Mouse (Mus musculus) midbrain, embryonic 15.5 days (tissue): ENCODE measurements around the gene Epha10. TPM values are rescaled to one million over a fixed set of nuclear protein-coding genes. Genes with fewer than 3 reads are reported as not detected.
A peak's percentile ranks its signal among the peaks of the same experiment; 100 is the strongest.

ENCODE experiments used
- ATAC-seq: fragments of 200-750 bp; cut with Nextera tagmentation; replicated peaks from 2 replicates; pipeline ENCODE4 v1.8.0; 2017; ENCODE audit warnings: moderate TSS enrichment
- H3K27ac ChIP-seq: fragments of 300-500 bp; sonication (generic); 2 replicates; pipeline ENCODE4 v1.5.1; 2015; ENCODE audit warnings: mild to moderate bottlenecking, inconsistent platforms
- H3K27me3 ChIP-seq: fragments of 300-500 bp; sonication (generic); replicated peaks from 2 replicates; pipeline ENCODE4 v1.6.1; 2015; ENCODE audit warnings: inconsistent platforms
- H3K36me3 ChIP-seq: fragments of 300-500 bp; sonication (generic); replicated peaks from 2 replicates; pipeline ENCODE4 v1.6.1; 2015; ENCODE audit warnings: inconsistent platforms
- H3K4me1 ChIP-seq: fragments of 300-500 bp; sonication (generic); 2 replicates; pipeline ENCODE4 v1.6.1; 2015; ENCODE audit warnings: inconsistent platforms
- H3K4me2 ChIP-seq: fragments of 300-500 bp; sonication (generic); 2 replicates; pipeline ENCODE4 v1.6.1; 2015; ENCODE audit warnings: inconsistent platforms, mild to moderate bottlenecking, moderate library complexity
- H3K4me3 ChIP-seq: fragments of 300-500 bp; sonication (generic); 2 replicates; pipeline ENCODE4 v1.5.1; 2015; ENCODE audit warnings: mild to moderate bottlenecking, inconsistent platforms
- H3K9ac ChIP-seq: fragments of 300-500 bp; sonication (generic); 2 replicates; pipeline ENCODE4 v1.6.1; 2015; ENCODE audit warnings: mild to moderate bottlenecking, inconsistent platforms
- H3K9me3 ChIP-seq: fragments of 300-500 bp; sonication (generic); 2 replicates; pipeline ENCODE4 v1.6.1; 2016; ENCODE audit warnings: inconsistent platforms
- WGBS: fragments of 180-500 bp; shearing (Covaris S2); methylation state at CpG from one replicate; pipeline ENCODE4 v1.1.7; 2015; ENCODE audit warnings: mixed read lengths; 5-methylcytosine and 5-hydroxymethylcytosine counted together
- polyA plus RNA-seq: library from polyadenylated mRNA; unstranded; fragments of >200 nt; fragmentation: Nextera tagmentation; extraction: Ambion mirVana; gene quantifications from 2 replicates; pipeline ENCODE4 v1.2.1, GENCODE M21; 2015

The Epha10 gene
- polyA plus RNA-seq = 16.1 and 16.3 TPM in 2 replicates

GRCm38 (mm10) chr4:124880599-124880998, at the start of gene Epha10:
Gene Epha10 (plus strand): TSS chr4:124880899.
- H3K4me3 ChIP-seq = peak within 1 kb of the TSS; percentile 59
- peak within 1 kb of the TSS; percentile 71 for H3K4me2 ChIP-seq
- ATAC-seq = no peak
- H3K9ac ChIP-seq = peak within 1 kb of the TSS; percentile 52
- H3K27me3 ChIP-seq = peaks cover 16% of the 10 kb centered on the region; the same call in 1 of the 2 replicates
- H3K27ac ChIP-seq = peak within 1 kb of the TSS; percentile 82
- H3K9me3 ChIP-seq = no peaks in the 10 kb centered on the region
- no peaks in the 10 kb centered on the region for H3K36me3 ChIP-seq
- H3K4me1 ChIP-seq = peaks cover 28% of the 10 kb centered on the region
- WGBS = 6% methylated on average over 11 of the region's 11 CpGs

GRCm38 (mm10) chr4:124832796-124833195, 47.9 kb upstream of the Epha10 start:
- WGBS = 96% methylated on average over 10 of the region's 10 CpGs
- Histone ChIP-seq H3K36me3 (peaks cover 19% of the 10 kb centered on the region; the same call in 1 of the 2 replicates), H3K27me3 (no peaks in the 10 kb centered on the region), H3K9ac (no peak overlapping the region), H3K4me1 (no peaks in the 10 kb centered on the region), H3K9me3 (no peaks in the 10 kb centered on the region), H3K4me2 (no peak overlapping the region), H3K4me3 (no peak overlapping the region), H3K27ac (no peak overlapping the region)
- no peak for ATAC-seq

GRCm38 (mm10) chr4:124838035-124838700, 42.5 kb upstream of the Epha10 start:
- WGBS = 89% methylated on average over 14 of the region's 14 CpGs
- peaks cover 12% of the 10 kb centered on the region; the same call in 1 of the 2 replicates for H3K36me3 ChIP-seq
- H3K4me2 ChIP-seq = no peak overlapping the region
- no peak overlapping the region for H3K9ac ChIP-seq
- H3K27ac ChIP-seq = no peak overlapping the region
- ATAC-seq = no peak
- no peaks in the 10 kb centered on the region for H3K27me3 ChIP-seq
- no peak overlapping the region for H3K4me3 ChIP-seq
- no peaks in the 10 kb centered on the region for H3K9me3 ChIP-seq
- no peaks in the 10 kb centered on the region for H3K4me1 ChIP-seq

- WGBS = 97% methylated on average over 1 of the region's 1 CpGs
- Histone ChIP-seq H3K4me1 (no peaks in the 10 kb centered on the region), H3K4me2 (no peak overlapping the region), H3K27ac (no peak overlapping the region), H3K4me3 (no peak overlapping the region), H3K9ac (no peak overlapping the region), H3K9me3 (no peaks in the 10 kb centered on the region), H3K27me3 (no peaks in the 10 kb centered on the region), H3K36me3 (peaks cover 12% of the 10 kb centered on the region; the same call in 1 of the 2 replicates)
- ATAC-seq = no peak
These were observed 39.7 kb upstream of the Epha10 start for GRCm38 (mm10) chr4:124840998-124841397.

- no peak overlapping the region for H3K4me2 ChIP-seq
- 55% methylated on average over 11 of the region's 11 CpGs for WGBS
- peaks cover 11% of the 10 kb centered on the region for H3K4me1 ChIP-seq
- no peak overlapping the region for H3K27ac ChIP-seq
- 0 out of 2 replicates have a peak, but pooled peaks have one; percentile 41 for ATAC-seq
- peaks cover 9% of the 10 kb centered on the region; the same call in 1 of the 2 replicates for H3K36me3 ChIP-seq
- H3K27me3 ChIP-seq = no peaks in the 10 kb centered on the region
- no peak overlapping the region for H3K4me3 ChIP-seq
- H3K9ac ChIP-seq = no peak overlapping the region
- H3K9me3 ChIP-seq = no peaks in the 10 kb centered on the region
These were observed 37.2 kb upstream of the Epha10 start for GRCm38 (mm10) chr4:124843493-124843892.

GRCm38 (mm10) chr4:124847573-124847972, 33.1 kb upstream of the Epha10 start:
- ATAC-seq = no peak
- Histone ChIP-seq H3K4me2 (no peak overlapping the region), H3K27ac (no peak overlapping the region), H3K4me3 (0 out of 2 replicates have a peak overlapping the region, but pooled peaks have one; percentile 1), H3K9ac (no peak overlapping the region), H3K9me3 (no peaks in the 10 kb centered on the region), H3K4me1 (peaks cover 35% of the 10 kb centered on the region), H3K36me3 (no peaks in the 10 kb centered on the region; the same call in 1 of the 2 replicates), H3K27me3 (no peaks in the 10 kb centered on the region)
- WGBS = 6% methylated on average over 8 of the region's 8 CpGs

GRCm38 (mm10) chr4:124849631-124850260, 31.0 kb upstream of the Epha10 start:
- Histone ChIP-seq H3K4me1 (peaks cover 45% of the 10 kb centered on the region), H3K4me2 (peak overlapping the region; percentile 86), H3K4me3 (peak overlapping the region; percentile 82), H3K9ac (peak overlapping the region; percentile 83), H3K27me3 (no peaks in the 10 kb centered on the region), H3K36me3 (peaks cover 9% of the 10 kb centered on the region; the same call in 1 of the 2 replicates), H3K27ac (peak overlapping the region; percentile 95), H3K9me3 (no peaks in the 10 kb centered on the region)
- 1% methylated on average over 24 of the region's 24 CpGs for WGBS
- ATAC-seq = peak; percentile 58

- Histone ChIP-seq H3K4me2 (peak within 1 kb of the TSS; percentile 86), H3K27ac (peak within 1 kb of the TSS; percentile 95), H3K4me3 (peak within 1 kb of the TSS; percentile 82), H3K9me3 (no peaks in the 10 kb centered on the region), H3K27me3 (no peaks in the 10 kb centered on the region), H3K36me3 (peaks cover 12% of the 10 kb centered on the region), H3K4me1 (peaks cover 45% of the 10 kb centered on the region), H3K9ac (peak within 1 kb of the TSS; percentile 83)
- under 1% methylated on average over 86 of the region's 90 CpGs for WGBS
- ATAC-seq = peak; percentile 93
These were observed 30.3 kb upstream of the Epha10 start, which contains the start of gene Yrdc for GRCm38 (mm10) chr4:124850261-124850913. Gene Yrdc (plus strand): TSS chr4:124850679.

- WGBS = under 1% methylated on average over 75 of the region's 75 CpGs
- Histone ChIP-seq H3K9me3 (no peaks in the 10 kb centered on the region), H3K36me3 (peaks cover 17% of the 10 kb centered on the region), H3K27ac (peak within 1 kb of the TSS; percentile 95), H3K4me3 (peak within 1 kb of the TSS; percentile 82), H3K9ac (peak within 1 kb of the TSS; percentile 83), H3K4me1 (peaks cover 45% of the 10 kb centered on the region), H3K4me2 (peak within 1 kb of the TSS; percentile 86), H3K27me3 (no peaks in the 10 kb centered on the region)
- ATAC-seq = peak; percentile 62
These were observed 29.6 kb upstream of the Epha10 start, which contains the start of gene 1110065P20Rik for GRCm38 (mm10) chr4:124850933-124851658. Gene 1110065P20Rik (minus strand): TSS chr4:124851196.

GRCm38 (mm10) chr4:124856294-124856693, 24.4 kb upstream of the Epha10 start:
- no peak for ATAC-seq
- Histone ChIP-seq H3K27ac (no peak overlapping the region), H3K36me3 (peaks cover 39% of the 10 kb centered on the region), H3K4me1 (peaks cover 37% of the 10 kb centered on the region), H3K4me2 (no peak overlapping the region), H3K27me3 (no peaks in the 10 kb centered on the region), H3K9me3 (no peaks in the 10 kb centered on the region), H3K4me3 (no peak overlapping the region), H3K9ac (no peak overlapping the region)
- WGBS = 96% methylated on average over 8 of the region's 8 CpGs

GRCm38 (mm10) chr4:124858370-124858769, 22.3 kb upstream of the Epha10 start:
- Histone ChIP-seq H3K4me3 (no peak overlapping the region), H3K9ac (no peak overlapping the region), H3K36me3 (peaks cover 39% of the 10 kb centered on the region), H3K27ac (no peak overlapping the region), H3K9me3 (no peaks in the 10 kb centered on the region), H3K4me1 (peaks cover 27% of the 10 kb centered on the region), H3K4me2 (no peak overlapping the region), H3K27me3 (no peaks in the 10 kb centered on the region)
- whole genome bisulfite sequencing = 81% methylated on average over 5 of the region's 5 CpGs
- ATAC-seq = no peak
